Mouse (Mus musculus): ENCODE measurements around the gene Setd1b. TPM values are rescaled to one million over a fixed set of nuclear protein-coding genes. Genes with fewer than 3 reads are reported as not detected.

The Setd1b gene
- polyA plus RNA-seq, 2 experiments = 2.7 to 3.3 TPM

DNA sequence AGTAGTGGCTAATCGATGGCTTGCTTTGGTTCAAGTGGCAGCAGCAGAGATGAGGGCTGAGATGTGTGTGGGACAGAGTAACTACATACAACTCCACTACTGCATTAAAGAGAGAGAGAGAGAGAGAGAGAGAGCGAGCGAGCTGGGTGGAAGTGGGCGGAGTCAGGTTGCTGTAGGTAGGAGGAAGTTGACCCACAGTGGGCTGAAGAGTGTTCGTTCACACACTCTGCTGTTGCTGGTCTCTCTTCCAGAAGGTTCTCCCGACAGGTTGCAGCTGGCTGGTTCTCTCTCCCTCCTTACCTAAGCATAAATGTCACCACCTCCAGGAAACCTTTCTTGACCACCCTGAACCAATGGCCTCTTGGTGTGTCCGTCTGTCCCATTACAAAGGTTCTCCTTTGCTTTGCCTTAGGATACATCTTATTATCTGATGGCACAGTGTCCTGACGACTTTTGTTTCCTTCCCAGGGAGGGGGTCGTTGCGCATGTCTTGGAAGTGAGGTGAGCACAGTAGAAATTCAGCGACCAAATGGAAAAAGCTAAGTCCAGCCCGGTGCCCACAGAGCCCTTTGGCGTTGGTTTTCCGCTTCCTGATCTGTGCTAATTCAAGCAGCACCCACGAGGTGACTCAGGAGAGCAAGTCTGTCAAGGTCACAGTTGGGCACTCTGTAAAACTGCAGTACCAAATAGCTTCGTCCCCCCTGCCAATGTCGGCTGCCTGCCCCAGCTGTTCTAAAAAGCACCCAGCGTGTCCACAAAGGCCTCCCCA is 16.2 kb upstream of the Setd1b start:
- 25% methylated on average over 18 of the region's 18 CpGs for WGBS (ENCODE audit: insufficient replicate concordance)
- Histone ChIP-seq H3K27ac (no peak overlapping the region), H3K4me3 (ENCODE audit: insufficient read depth in 1 of 2, low read depth in 2 of 2, low read length in 2 of 2) (no peak overlapping the region; a peak in 1 of 4 replicates), H3K4me2 (ENCODE audit: low read depth) (peak overlapping the region; percentile 43), H3K27me3 (ENCODE audit: control insufficient read depth, insufficient read depth, low read length) (no peaks in the 10 kb centered on the region), H3K9ac (replicated peaks) (no peak overlapping the region), H3K9me3 (ENCODE audit: control insufficient read depth, low read length) (no peaks in the 10 kb centered on the region), H3K4me1 (replicated peaks; ENCODE audit: control insufficient read depth in 2 of 2, insufficient read depth in 2 of 2, low read length in 1 of 2) (peaks cover 5 to 21% of the 10 kb centered on the region in 2 experiments), H3K36me3 (replicated peaks; ENCODE audit: control insufficient read depth, insufficient read depth, low read depth) (no peaks in the 10 kb centered on the region)
- ATAC-seq (ENCODE audit: insufficient read depth) (no peak), DNase-seq (ENCODE audit: low read depth in 3 of 3, low spot score in 3 of 3) (no peak)
- no peak for TF ChIP-seq CTCF (IDR thresholded peaks at IDR 0.05; ENCODE audit: low read depth)
- no peak for TF ChIP-seq EP300 (IDR thresholded peaks at IDR 0.05; ENCODE audit: low read depth)

DNA sequence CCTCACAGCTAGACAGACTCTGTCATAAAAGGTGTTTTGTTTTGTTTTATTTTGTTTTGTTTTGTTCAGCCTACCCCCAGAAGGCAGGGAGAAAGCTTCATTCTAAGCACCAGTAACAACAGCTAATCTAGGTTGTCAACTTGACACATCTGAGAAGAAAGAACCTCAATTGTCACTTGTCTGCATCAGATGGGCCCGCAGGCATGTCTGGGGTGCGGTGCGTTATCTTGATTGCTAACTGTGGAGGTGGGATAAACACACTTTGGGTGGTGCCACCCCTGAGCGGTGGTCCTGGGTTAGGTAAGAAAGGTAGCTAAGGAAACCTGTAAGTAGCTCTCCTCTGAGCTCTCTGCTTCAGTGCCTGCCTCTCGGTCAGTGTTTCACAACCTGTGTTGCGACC is 15.0 kb upstream of the Setd1b start:
- WGBS (ENCODE audit: insufficient replicate concordance) = 43% methylated on average over 6 of the region's 6 CpGs
- Histone ChIP-seq H3K4me1 (replicated peaks; ENCODE audit: control insufficient read depth in 2 of 2, insufficient read depth in 2 of 2, low read length in 1 of 2) (peaks cover 8 to 26% of the 10 kb centered on the region in 2 experiments), H3K9me3 (ENCODE audit: control insufficient read depth, low read length) (no peaks in the 10 kb centered on the region), H3K27ac (no peak overlapping the region), H3K27me3 (ENCODE audit: control insufficient read depth, insufficient read depth, low read length) (no peaks in the 10 kb centered on the region), H3K9ac (replicated peaks) (no peak overlapping the region), H3K4me3 (ENCODE audit: insufficient read depth in 1 of 2, low read depth in 2 of 2, low read length in 2 of 2) (no peak overlapping the region), H3K36me3 (replicated peaks; ENCODE audit: control insufficient read depth, insufficient read depth, low read depth) (no peaks in the 10 kb centered on the region), H3K4me2 (ENCODE audit: low read depth) (no peak overlapping the region)
- DNase-seq (ENCODE audit: low read depth in 3 of 3, low spot score in 3 of 3) (no peak), ATAC-seq (ENCODE audit: insufficient read depth) (no peak)
- no peak for TF ChIP-seq CTCF (IDR thresholded peaks at IDR 0.05; ENCODE audit: low read depth)
- no peak for TF ChIP-seq EP300 (IDR thresholded peaks at IDR 0.05; ENCODE audit: low read depth)

DNA sequence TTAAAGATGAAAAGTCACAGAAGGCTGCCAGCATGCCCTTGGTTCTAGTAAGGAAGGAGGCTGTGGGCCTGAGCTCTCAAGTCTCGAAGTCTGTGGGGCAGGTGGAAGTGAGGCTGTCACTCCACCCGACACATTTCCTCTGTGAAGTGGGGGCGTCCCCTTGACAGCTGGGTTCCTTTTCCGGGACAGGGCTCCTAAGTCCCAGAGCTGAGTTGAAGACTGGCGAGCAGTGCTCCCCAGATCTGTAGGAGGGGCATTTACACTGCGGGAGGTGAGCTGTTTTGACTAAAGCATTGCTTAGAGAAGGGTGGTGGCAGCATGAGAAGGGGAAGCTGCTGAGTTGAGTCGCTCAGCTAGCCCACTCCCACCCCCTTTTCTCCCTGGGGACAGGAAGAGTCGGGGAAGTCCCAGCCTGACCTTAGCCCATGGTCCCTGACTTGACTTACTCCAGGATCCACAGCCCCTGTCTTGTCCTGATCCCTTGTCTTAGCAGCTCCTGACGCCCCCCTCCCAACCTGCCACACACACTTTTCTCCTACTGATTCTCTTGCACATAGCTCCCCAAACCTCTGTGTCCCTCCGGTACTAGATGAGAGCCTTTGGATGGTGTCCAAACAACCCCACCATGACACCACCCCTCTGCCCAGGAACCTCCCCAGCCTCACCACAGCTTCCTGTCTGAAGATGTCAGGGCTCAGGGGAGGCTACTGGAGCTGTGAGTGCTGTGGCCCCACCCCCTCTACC is 13.4 kb upstream of the Setd1b start:
- TF ChIP-seq EP300 (IDR thresholded peaks at IDR 0.05; ENCODE audit: low read depth) (no peak), CTCF (IDR thresholded peaks at IDR 0.05; ENCODE audit: low read depth) (no peak)
- no peak for ATAC-seq (ENCODE audit: insufficient read depth)
- H3K9me3 ChIP-seq (ENCODE audit: control insufficient read depth, low read length) = no peaks in the 10 kb centered on the region
- H3K4me1 ChIP-seq (replicated peaks; ENCODE audit: control insufficient read depth in 2 of 2, insufficient read depth in 2 of 2, low read length in 1 of 2) = peaks cover 18 to 36% of the 10 kb centered on the region in 2 experiments
- WGBS (ENCODE audit: insufficient replicate concordance) = 14% methylated on average over 10 of the region's 10 CpGs
- H3K27me3 ChIP-seq (ENCODE audit: control insufficient read depth, insufficient read depth, low read length) = no peaks in the 10 kb centered on the region
- no peak overlapping the region for H3K27ac ChIP-seq
- H3K9ac ChIP-seq (replicated peaks) = no peak overlapping the region
- peak overlapping the region; percentile 20 for H3K4me2 ChIP-seq (ENCODE audit: low read depth)
- no peak overlapping the region for H3K4me3 ChIP-seq (ENCODE audit: insufficient read depth in 1 of 2, low read depth in 2 of 2, low read length in 2 of 2)
- H3K36me3 ChIP-seq (replicated peaks; ENCODE audit: control insufficient read depth, insufficient read depth, low read depth) = peaks cover under 1% of the 10 kb centered on the region
- DNase-seq (ENCODE audit: low read depth in 3 of 3, low spot score in 3 of 3) = no peak

DNA sequence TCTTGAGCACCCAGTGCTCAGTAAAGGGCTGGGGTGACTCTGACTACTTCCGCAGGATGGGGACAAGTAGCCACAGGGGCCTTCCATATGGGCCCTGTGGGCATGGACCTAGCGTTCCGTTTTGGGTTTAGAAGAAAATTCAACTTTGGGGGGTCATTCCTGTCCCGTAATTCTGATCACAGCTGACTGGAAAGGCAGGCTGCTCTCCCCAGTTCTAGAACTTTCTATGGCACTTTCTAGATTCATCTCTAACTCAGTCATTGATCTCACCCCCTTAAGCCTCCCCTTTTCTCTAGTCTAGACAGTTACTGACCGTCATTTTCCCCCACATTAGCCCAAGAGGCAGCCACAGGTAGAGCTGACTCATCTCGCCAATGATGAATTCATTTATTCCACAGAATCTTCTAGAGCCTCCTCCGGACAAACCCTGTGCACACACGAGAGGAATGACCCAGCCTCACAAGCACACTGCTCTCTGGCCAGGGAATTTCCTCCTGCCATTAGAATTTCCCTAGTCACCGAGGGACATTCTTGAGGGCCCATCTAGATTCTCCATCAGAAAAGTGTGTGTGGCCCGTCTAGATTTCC is 12.7 kb upstream of the Setd1b start:
- Histone ChIP-seq H3K4me2 (ENCODE audit: low read depth) (peak overlapping the region; percentile 20; the same call in 1 of the 2 replicates), H3K27me3 (ENCODE audit: control insufficient read depth, insufficient read depth, low read length) (no peaks in the 10 kb centered on the region), H3K9me3 (ENCODE audit: control insufficient read depth, low read length) (no peaks in the 10 kb centered on the region), H3K27ac (no peak overlapping the region), H3K4me3 (ENCODE audit: insufficient read depth in 1 of 2, low read depth in 2 of 2, low read length in 2 of 2) (no peak overlapping the region), H3K9ac (replicated peaks) (no peak overlapping the region), H3K36me3 (replicated peaks; ENCODE audit: control insufficient read depth, insufficient read depth, low read depth) (peaks cover 8% of the 10 kb centered on the region), H3K4me1 (replicated peaks; ENCODE audit: control insufficient read depth in 2 of 2, insufficient read depth in 2 of 2, low read length in 1 of 2) (peaks cover 19 to 38% of the 10 kb centered on the region in 2 experiments)
- WGBS (ENCODE audit: insufficient replicate concordance) = 37% methylated on average over 10 of the region's 10 CpGs
- ATAC-seq (ENCODE audit: insufficient read depth) (no peak), DNase-seq (ENCODE audit: low read depth in 3 of 3, low spot score in 3 of 3) (no peak)
- TF ChIP-seq CTCF (IDR thresholded peaks at IDR 0.05; ENCODE audit: low read depth) (no peak), EP300 (IDR thresholded peaks at IDR 0.05; ENCODE audit: low read depth) (no peak)

All from liver, embryonic 14.5 days (tissue).